Mouse (Mus musculus) testis, adult 2 months (tissue): ENCODE data around the gene Tbcel.

Experiments
- CTCF ChIP-seq: fragments of 200-500 bp; IDR thresholded peaks from 2 replicates; pipeline ENCODE4 v1.5.1; 2012; ENCODE audit warnings: low read depth, mild to moderate bottlenecking, inconsistent platforms, low read length, moderate library complexity; ENCODE audit not compliant: control insufficient read depth, insufficient read depth, insufficient replicate concordance
- POLR2A ChIP-seq: fragments of 200-500 bp; IDR thresholded peaks from 2 replicates; pipeline ENCODE4 v1.6.1; 2012; ENCODE audit warnings: low read depth, mild to moderate bottlenecking, inconsistent platforms, low read length, moderate library complexity; ENCODE audit not compliant: control insufficient read depth

- TF ChIP-seq CTCF (no peak), POLR2A (no peak)
Measured at GRCm38 (mm10) chr9:42512312-42512711, 4.7 kb upstream of the Tbcel start.
